Mouse (Mus musculus) intestine, postnatal 0 days (tissue): ENCODE results near the gene Prkag3. TPM values are rescaled to one million over a fixed set of nuclear protein-coding genes. Genes with fewer than 3 reads are reported as not detected.

Experiments
- ATAC-seq: fragments of 200-750 bp; cut with Nextera tagmentation; 2 replicates; pipeline ENCODE4 v1.8.0; 2017; ENCODE audit warnings: mild to moderate bottlenecking, moderate TSS enrichment, moderate library complexity
- H3K27ac ChIP-seq: fragments of 300-500 bp; sonication (generic); 2 replicates; pipeline ENCODE4 v1.5.1; 2014; ENCODE audit warnings: mild to moderate bottlenecking, low read depth, low read length, moderate library complexity
- H3K27me3 ChIP-seq: fragments of 300-500 bp; sonication (generic); replicated peaks from 2 replicates; pipeline ENCODE4 v1.6.1; 2014; ENCODE audit warnings: low read length, mixed read lengths; ENCODE audit not compliant: control insufficient read depth, insufficient read depth
- H3K36me3 ChIP-seq: fragments of 300-500 bp; sonication (generic); 2 replicates; pipeline ENCODE4 v1.6.1; 2014; ENCODE audit warnings: mild to moderate bottlenecking, moderate library complexity; ENCODE audit not compliant: control insufficient read depth, insufficient read depth
- H3K4me1 ChIP-seq: fragments of 300-500 bp; sonication (generic); replicated peaks from 2 replicates; pipeline ENCODE4 v1.6.1; 2014; ENCODE audit warnings: antibody characterized with exemption, low read length, mixed read lengths; ENCODE audit not compliant: control insufficient read depth, insufficient read depth
- H3K4me2 ChIP-seq: fragments of 300-500 bp; sonication (generic); replicated peaks from 2 replicates; pipeline ENCODE4 v1.6.1; 2014; ENCODE audit warnings: low read depth, mild to moderate bottlenecking, moderate library complexity
- H3K4me3 ChIP-seq: fragments of 300-500 bp; sonication (generic); 2 replicates; pipeline ENCODE4 v1.5.1; 2014; ENCODE audit warnings: low read depth, low read length
- H3K9ac ChIP-seq: fragments of 300-500 bp; sonication (generic); 2 replicates; pipeline ENCODE4 v1.6.1; 2014; ENCODE audit warnings: mild to moderate bottlenecking, low read depth, low read length
- H3K9me3 ChIP-seq: fragments of 300-500 bp; sonication (generic); 2 replicates; pipeline ENCODE4 v1.6.1; 2016; ENCODE audit warnings: mixed run types; ENCODE audit not compliant: control insufficient read depth
- CTCF ChIP-seq: sonication (generic); IDR thresholded peaks from 2 replicates; pipeline ENCODE4 v1.5.1; 2016; ENCODE audit warnings: low read depth, mild to moderate bottlenecking, control low read depth, antibody characterized with exemption, moderate library complexity
- WGBS: fragments of 180-500 bp; shearing (Covaris S2); extraction: QIAGEN DNeasy Blood & Tissue Kit; methylation state at CpG from one replicate; pipeline ENCODE4 v1.1.7; 2014; 5-methylcytosine and 5-hydroxymethylcytosine counted together
- polyA plus RNA-seq: library from polyadenylated mRNA; unstranded; fragments of >200 nt; fragmentation: Nextera tagmentation; extraction: Ambion mirVana; gene quantifications from 2 replicates; pipeline ENCODE4 v1.2.1, GENCODE M21; 2015

The Prkag3 gene
- polyA plus RNA-seq: 0.08 and 0.09 TPM in 2 replicates

- Histone ChIP-seq H3K4me2 (peak within 1 kb of the TSS; percentile 61), H3K27ac (no peak within 1 kb of the TSS), H3K36me3 (no peaks in the 10 kb centered on the region), H3K4me3 (peak within 1 kb of the TSS; percentile 22), H3K9me3 (no peaks in the 10 kb centered on the region), H3K9ac (no peak within 1 kb of the TSS), H3K27me3 (0 out of 2 replicates have a peak, but pooled peaks cover 3% of the 10 kb centered on the region), H3K4me1 (no peaks in the 10 kb centered on the region; the same call in none of the 2 replicates)
- peak; percentile 79 for TF ChIP-seq CTCF
- 11% methylated on average over 30 of the region's 30 CpGs for WGBS
- ATAC-seq: peak; percentile 56
These were observed at the start of gene Prkag3 for GRCm38 (mm10) chr1:74748643-74749271. Gene Prkag3, minus strand, starts transcription at chr1:74749221.

- Histone ChIP-seq H3K36me3 (no peaks in the 10 kb centered on the region), H3K9me3 (no peaks in the 10 kb centered on the region), H3K9ac (no peak overlapping the region), H3K4me2 (no peak overlapping the region), H3K27ac (no peak overlapping the region), H3K4me3 (no peak overlapping the region), H3K4me1 (no peaks in the 10 kb centered on the region), H3K27me3 (peaks cover 91% of the 10 kb centered on the region)
- ATAC-seq: no peak
- WGBS: 31% methylated on average over 5 of the region's 5 CpGs
- TF ChIP-seq CTCF: no peak
These were observed 48.4 kb upstream of the Prkag3 start for GRCm38 (mm10) chr1:74797459-74797858.

GRCm38 (mm10) chr1:74795145-74795529 is 46.1 kb upstream of the Prkag3 start:
- no peak overlapping the region for H3K4me2 ChIP-seq
- no peak overlapping the region; the same call in 1 of the 2 replicates for H3K4me3 ChIP-seq

GRCm38 (mm10) chr1:74794487-74795144 is 45.6 kb upstream of the Prkag3 start:
- no peaks in the 10 kb centered on the region for H3K36me3 ChIP-seq
- 2% methylated on average over 33 of the region's 38 CpGs for WGBS
- H3K4me1 ChIP-seq: no peaks in the 10 kb centered on the region
- peak overlapping the region; percentile 22; the same call in 1 of the 2 replicates for H3K9ac ChIP-seq
- no peak for ATAC-seq
- TF ChIP-seq CTCF: no peak
- peak overlapping the region; percentile 47 for H3K4me2 ChIP-seq
- H3K27ac ChIP-seq: no peak overlapping the region
- H3K9me3 ChIP-seq: no peaks in the 10 kb centered on the region
- peak overlapping the region; percentile 12; the same call in 1 of the 2 replicates for H3K4me3 ChIP-seq
- H3K27me3 ChIP-seq: peaks cover 91% of the 10 kb centered on the region

More at GRCm38 (mm10) chr1:74795145-74795529, 46.1 kb upstream of the Prkag3 start:
- no peaks in the 10 kb centered on the region for H3K36me3 ChIP-seq
- no peak overlapping the region for H3K9ac ChIP-seq
- H3K9me3 ChIP-seq: no peaks in the 10 kb centered on the region
- ATAC-seq: no peak
- H3K27ac ChIP-seq: no peak overlapping the region
- TF ChIP-seq CTCF: no peak
- peaks cover 92% of the 10 kb centered on the region for H3K27me3 ChIP-seq
- WGBS: 1% methylated on average over 9 of the region's 11 CpGs
- no peaks in the 10 kb centered on the region for H3K4me1 ChIP-seq

GRCm38 (mm10) chr1:74792831-74793660 is 44.0 kb upstream of the Prkag3 start:
- 20% methylated on average over 19 of the region's 19 CpGs for WGBS
- no peaks in the 10 kb centered on the region for H3K4me1 ChIP-seq
- no peak overlapping the region for H3K4me3 ChIP-seq
- H3K36me3 ChIP-seq: no peaks in the 10 kb centered on the region
- H3K27ac ChIP-seq: no peak overlapping the region
- H3K27me3 ChIP-seq: peaks cover 94% of the 10 kb centered on the region
- no peaks in the 10 kb centered on the region for H3K9me3 ChIP-seq
- TF ChIP-seq CTCF: no peak
- no peak overlapping the region for H3K9ac ChIP-seq
- H3K4me2 ChIP-seq: no peak overlapping the region
- ATAC-seq: no peak

GRCm38 (mm10) chr1:74791249-74791648 is 42.2 kb upstream of the Prkag3 start, which contains the start of gene Wnt10a:
Gene Wnt10a, plus strand, starts transcription at chr1:74791516.
- H3K4me2 ChIP-seq: peak within 1 kb of the TSS; percentile 56
- no peaks in the 10 kb centered on the region for H3K9me3 ChIP-seq
- H3K27ac ChIP-seq: no peak within 1 kb of the TSS
- no peaks in the 10 kb centered on the region for H3K36me3 ChIP-seq
- 0 out of 2 replicates have a peak, but pooled peaks have one; percentile 14 for ATAC-seq
- no peak within 1 kb of the TSS for H3K9ac ChIP-seq
- 5% methylated on average over 11 of the region's 11 CpGs for WGBS
- H3K27me3 ChIP-seq: peaks cover 95% of the 10 kb centered on the region
- no peak for TF ChIP-seq CTCF
- peak within 1 kb of the TSS; percentile 24 for H3K4me3 ChIP-seq
- H3K4me1 ChIP-seq: no peaks in the 10 kb centered on the region
